Mouse (Mus musculus) hindbrain, postnatal 0 days (tissue): ENCODE measurements at regions not wholly inside any gene's neighbourhood (a gene's known extent, or its start where the extent isn't known, plus 50 kb on each side); places are given as distances from the start of the nearest gene placed in this dataset.

Experiments used
- ATAC-seq: fragments of 200-750 bp; cut with Nextera tagmentation; 2 replicates; pipeline ENCODE4 v1.8.0; 2017; ENCODE audit warnings: mild to moderate bottlenecking, moderate TSS enrichment, moderate library complexity
- DNase-seq: peaks from one replicate; pipeline ENCODE4 v3.0.0-alpha.2; 2015; ENCODE audit warnings: low spot score
- H3K27ac ChIP-seq: fragments of 300-500 bp; sonication (generic); 2 replicates; pipeline ENCODE4 v1.5.1; 2014; ENCODE audit warnings: mild to moderate bottlenecking
- H3K27me3 ChIP-seq: fragments of 300-500 bp; sonication (generic); 2 replicates; pipeline ENCODE4 v1.6.1; 2014; ENCODE audit warnings: low read length, mixed read lengths; ENCODE audit not compliant: insufficient read depth
- H3K36me3 ChIP-seq: fragments of 300-500 bp; sonication (generic); 2 replicates; pipeline ENCODE4 v1.6.1; 2014; ENCODE audit warnings: low read length, mixed read lengths; ENCODE audit not compliant: insufficient read depth
- H3K4me1 ChIP-seq: fragments of 300-500 bp; sonication (generic); 2 replicates; pipeline ENCODE4 v1.6.1; 2014; ENCODE audit warnings: antibody characterized with exemption, low read length, mixed read lengths; ENCODE audit not compliant: insufficient read depth
- H3K4me2 ChIP-seq: fragments of 300-500 bp; sonication (generic); 2 replicates; pipeline ENCODE4 v1.6.1; 2014; ENCODE audit warnings: low read depth, mild to moderate bottlenecking, low read length, moderate library complexity, mixed read lengths
- H3K4me3 ChIP-seq: fragments of 300-500 bp; sonication (generic); 2 replicates; pipeline ENCODE4 v1.5.1; 2014; ENCODE audit warnings: low read length
- H3K9ac ChIP-seq: fragments of 300-500 bp; sonication (generic); replicated peaks from 2 replicates; pipeline ENCODE4 v1.6.1; 2014; ENCODE audit warnings: mild to moderate bottlenecking, low read length, moderate library complexity, mixed read lengths
- H3K9me3 ChIP-seq: fragments of 300-500 bp; sonication (generic); 2 replicates; pipeline ENCODE4 v1.6.1; 2016; ENCODE audit warnings: low read length, mixed read lengths
- CTCF ChIP-seq: IDR thresholded peaks from 2 replicates; pipeline ENCODE4 v1.5.1; 2016; ENCODE audit warnings: antibody characterized with exemption, control low read depth, low read depth
- WGBS: fragments of 180-500 bp; shearing (Covaris S2); extraction: QIAGEN DNeasy Blood & Tissue Kit; methylation state at CpG from one replicate; pipeline ENCODE4 v1.1.7; 2014; 5-methylcytosine and 5-hydroxymethylcytosine counted together

GRCm38 (mm10) chr10:99864711-99865110, 105.3 kb upstream of the Csl start:
- no peak overlapping the region for H3K9ac ChIP-seq
- ATAC-seq, result no peak
- no peak overlapping the region for H3K4me3 ChIP-seq
- H3K36me3 ChIP-seq, result no peaks in the 10 kb centered on the region
- H3K4me2 ChIP-seq, result no peak overlapping the region
- no peak overlapping the region for H3K27ac ChIP-seq
- no peak for TF ChIP-seq CTCF
- DNase-seq, result peak; percentile 15
- no peaks in the 10 kb centered on the region for H3K4me1 ChIP-seq
- WGBS, result 50% methylated on average over 1 of the region's 1 CpGs
- H3K9me3 ChIP-seq, result no peaks in the 10 kb centered on the region
- H3K27me3 ChIP-seq, result no peaks in the 10 kb centered on the region

DNA sequence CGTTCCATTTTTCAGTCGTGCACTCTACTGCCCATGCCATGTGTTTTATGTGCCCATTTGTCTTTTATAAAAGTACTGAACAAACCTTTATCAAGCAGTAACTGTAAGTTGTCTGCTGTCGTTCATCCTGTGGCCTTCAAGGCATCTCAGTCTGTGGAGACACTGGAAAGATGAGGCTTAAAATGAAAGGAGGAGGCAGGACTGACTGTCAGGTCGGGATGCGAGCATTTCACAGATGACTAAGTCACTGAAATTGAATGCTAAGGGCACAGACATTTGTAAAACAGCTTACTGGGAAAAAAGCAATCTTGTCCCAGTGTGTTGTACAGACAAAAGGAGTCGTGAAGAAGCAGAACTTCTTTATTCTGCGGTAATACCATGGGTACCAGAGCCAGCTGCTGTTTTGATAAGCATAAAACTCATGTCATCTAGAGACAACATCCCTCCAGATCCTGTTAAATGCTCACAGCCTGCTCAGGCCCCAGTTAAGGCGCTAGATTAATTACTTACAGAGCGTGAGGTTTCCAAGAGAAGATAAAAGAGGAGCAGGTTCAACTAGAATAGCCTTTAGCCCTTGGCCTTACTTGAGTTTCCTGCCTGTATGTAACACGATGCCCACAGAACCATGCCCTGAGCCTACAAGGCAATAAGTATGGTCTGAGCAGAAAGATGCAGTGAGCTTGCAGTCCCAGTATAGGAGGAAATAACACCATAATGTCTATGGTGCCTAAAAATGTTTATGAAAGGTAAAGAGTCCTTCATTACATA, 101.0 kb upstream of the Csl start:
- TF ChIP-seq CTCF, result no peak
- DNase-seq (peak; percentile 9), ATAC-seq (no peak)
- Histone ChIP-seq H3K4me3 (no peak overlapping the region), H3K27ac (no peak overlapping the region), H3K4me2 (no peak overlapping the region), H3K4me1 (no peaks in the 10 kb centered on the region), H3K36me3 (no peaks in the 10 kb centered on the region), H3K27me3 (no peaks in the 10 kb centered on the region), H3K9me3 (no peaks in the 10 kb centered on the region), H3K9ac (no peak overlapping the region)
- WGBS, result 45% methylated on average over 10 of the region's 10 CpGs

DNA sequence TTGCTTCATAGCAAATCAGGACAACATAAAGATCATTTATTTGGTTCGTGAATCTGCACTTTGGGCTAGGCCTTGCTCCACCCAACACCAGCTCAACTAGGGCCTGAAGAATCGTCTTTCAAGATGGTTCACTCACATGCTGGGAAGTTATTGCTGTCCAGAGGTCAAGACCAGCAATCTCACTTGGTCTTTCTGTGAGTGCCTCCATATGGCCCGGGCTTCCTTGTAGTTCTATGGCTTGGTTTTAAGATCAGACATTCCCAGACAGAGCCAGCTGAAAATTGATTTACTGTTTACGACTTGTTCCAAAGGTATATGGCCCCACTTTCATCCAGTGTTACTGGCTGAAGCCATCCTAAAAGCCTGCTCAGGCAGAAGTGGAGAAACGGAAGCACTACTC, 84.7 kb upstream of the Csl start:
- H3K27me3 ChIP-seq, result no peaks in the 10 kb centered on the region
- 89% methylated on average over 5 of the region's 5 CpGs for WGBS
- no peak overlapping the region for H3K4me3 ChIP-seq
- no peak overlapping the region for H3K4me2 ChIP-seq
- ATAC-seq, result no peak
- no peak overlapping the region for H3K27ac ChIP-seq
- no peaks in the 10 kb centered on the region for H3K36me3 ChIP-seq
- no peaks in the 10 kb centered on the region for H3K9me3 ChIP-seq
- no peaks in the 10 kb centered on the region for H3K4me1 ChIP-seq
- TF ChIP-seq CTCF, result no peak
- no peak overlapping the region for H3K9ac ChIP-seq
- DNase-seq, result no peak

GRCm38 (mm10) chr10:99841167-99841843, 81.8 kb upstream of the Csl start:
- WGBS, result 80% methylated on average over 10 of the region's 10 CpGs

DNA sequence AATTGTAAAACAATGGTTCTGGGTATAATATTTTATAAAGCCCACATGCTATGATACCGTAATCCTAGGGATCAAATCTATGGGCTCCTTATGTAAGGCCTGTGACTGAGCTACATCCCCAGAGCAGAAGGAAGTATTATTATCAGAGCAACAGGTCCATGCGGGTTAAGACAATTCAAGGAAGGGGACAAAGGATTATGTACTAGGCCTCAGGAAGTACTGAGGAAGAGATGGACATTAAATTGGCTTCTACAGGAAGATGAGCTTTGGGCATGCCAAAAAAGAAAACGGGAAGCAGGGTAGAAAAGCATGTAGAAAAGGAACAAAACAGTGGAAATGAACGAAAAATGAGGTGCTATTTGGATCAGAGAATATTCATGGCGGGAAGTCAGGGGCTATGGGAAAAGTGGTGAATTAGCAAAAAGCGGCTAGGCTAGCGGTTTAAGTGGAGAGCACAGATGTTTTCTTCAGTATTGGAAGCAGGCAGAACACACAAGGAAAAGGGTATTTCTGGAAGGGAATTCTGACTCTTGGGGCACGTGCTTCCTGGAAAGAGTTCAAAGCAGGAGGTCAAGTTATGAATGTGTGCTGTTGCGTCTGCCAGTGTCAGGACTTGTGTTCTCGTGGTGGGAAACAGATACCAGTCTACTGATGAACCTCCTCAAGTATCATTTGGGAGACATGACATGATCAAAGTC, 80.9 kb upstream of the Csl start:
- Histone ChIP-seq H3K4me1 (no peaks in the 10 kb centered on the region), H3K9ac (no peak overlapping the region), H3K27me3 (no peaks in the 10 kb centered on the region), H3K4me3 (no peak overlapping the region), H3K4me2 (no peak overlapping the region), H3K27ac (no peak overlapping the region), H3K9me3 (no peaks in the 10 kb centered on the region), H3K36me3 (no peaks in the 10 kb centered on the region)
- no peak for DNase-seq
- no peak for TF ChIP-seq CTCF
- 84% methylated on average over 10 of the region's 10 CpGs for WGBS
- ATAC-seq, result no peak

More at GRCm38 (mm10) chr10:99841167-99841843, 81.8 kb upstream of the Csl start:
- ATAC-seq, result no peak
- Histone ChIP-seq H3K36me3 (no peaks in the 10 kb centered on the region), H3K27me3 (no peaks in the 10 kb centered on the region), H3K27ac (no peak overlapping the region), H3K4me1 (no peaks in the 10 kb centered on the region), H3K9me3 (no peaks in the 10 kb centered on the region), H3K4me3 (no peak overlapping the region), H3K9ac (no peak overlapping the region), H3K4me2 (no peak overlapping the region)
- TF ChIP-seq CTCF, result no peak
- DNase-seq, result no peak

- Histone ChIP-seq H3K27me3 (no peaks in the 10 kb centered on the region), H3K4me2 (no peak overlapping the region), H3K9me3 (no peaks in the 10 kb centered on the region), H3K4me1 (no peaks in the 10 kb centered on the region), H3K4me3 (no peak overlapping the region), H3K27ac (no peak overlapping the region), H3K9ac (no peak overlapping the region), H3K36me3 (no peaks in the 10 kb centered on the region)
- WGBS, result 74% methylated on average over 5 of the region's 5 CpGs
- DNase-seq (no peak), ATAC-seq (no peak)
- no peak for TF ChIP-seq CTCF
Observed at GRCm38 (mm10) chr10:99836835-99837412, 77.5 kb upstream of the Csl start.
